Mouse (Mus musculus) hindbrain, embryonic 12.5 days (tissue): Measurements from ENCODE around the gene Epb41. TPM values are rescaled to one million over a fixed set of nuclear protein-coding genes. Genes with fewer than 3 reads are reported as not detected.

Experiments
- ATAC-seq: fragments of 200-750 bp; cut with Nextera tagmentation; 2 replicates; pipeline ENCODE4 v1.8.0; 2017; ENCODE audit warnings: moderate TSS enrichment; ENCODE audit not compliant: low FRiP score
- H3K27ac ChIP-seq: fragments of 300-500 bp; sonication (generic); 2 replicates; pipeline ENCODE4 v1.5.1; 2016; ENCODE audit warnings: mild to moderate bottlenecking
- H3K27me3 ChIP-seq: fragments of 300-500 bp; sonication (generic); 2 replicates; pipeline ENCODE4 v1.6.1; 2016; ENCODE audit warnings: mild to moderate bottlenecking
- H3K36me3 ChIP-seq: fragments of 300-500 bp; sonication (generic); 2 replicates; pipeline ENCODE4 v1.6.1; 2016; ENCODE audit warnings: mild to moderate bottlenecking
- H3K4me1 ChIP-seq: fragments of 300-500 bp; sonication (generic); 2 replicates; pipeline ENCODE4 v1.6.1; 2016
- H3K4me2 ChIP-seq: fragments of 300-500 bp; sonication (generic); replicated peaks from 2 replicates; pipeline ENCODE4 v1.6.1; 2016; ENCODE audit warnings: mild to moderate bottlenecking
- H3K4me3 ChIP-seq: fragments of 300-500 bp; sonication (generic); 2 replicates; pipeline ENCODE4 v1.5.1; 2016; ENCODE audit warnings: mild to moderate bottlenecking
- H3K9ac ChIP-seq: fragments of 300-500 bp; sonication (generic); 2 replicates; pipeline ENCODE4 v1.6.1; 2016; ENCODE audit warnings: mild to moderate bottlenecking, moderate library complexity
- H3K9me3 ChIP-seq: fragments of 300-500 bp; sonication (generic); replicated peaks from 2 replicates; pipeline ENCODE4 v1.6.1; 2016; ENCODE audit warnings: mild to moderate bottlenecking
- WGBS: fragments of 180-500 bp; shearing (Covaris S2); methylation state at CpG from one replicate; pipeline ENCODE4 v1.1.7; 2016; 5-methylcytosine and 5-hydroxymethylcytosine counted together
- polyA plus RNA-seq: library from polyadenylated mRNA; unstranded; fragments of >200 nt; fragmentation: Nextera tagmentation; extraction: Ambion mirVana; gene quantifications from 2 replicates; pipeline ENCODE4 v1.2.1, GENCODE M21; 2016

Gene Epb41
- polyA plus RNA-seq, 1 experiment from 2014 or later, result 198 TPM

DNA sequence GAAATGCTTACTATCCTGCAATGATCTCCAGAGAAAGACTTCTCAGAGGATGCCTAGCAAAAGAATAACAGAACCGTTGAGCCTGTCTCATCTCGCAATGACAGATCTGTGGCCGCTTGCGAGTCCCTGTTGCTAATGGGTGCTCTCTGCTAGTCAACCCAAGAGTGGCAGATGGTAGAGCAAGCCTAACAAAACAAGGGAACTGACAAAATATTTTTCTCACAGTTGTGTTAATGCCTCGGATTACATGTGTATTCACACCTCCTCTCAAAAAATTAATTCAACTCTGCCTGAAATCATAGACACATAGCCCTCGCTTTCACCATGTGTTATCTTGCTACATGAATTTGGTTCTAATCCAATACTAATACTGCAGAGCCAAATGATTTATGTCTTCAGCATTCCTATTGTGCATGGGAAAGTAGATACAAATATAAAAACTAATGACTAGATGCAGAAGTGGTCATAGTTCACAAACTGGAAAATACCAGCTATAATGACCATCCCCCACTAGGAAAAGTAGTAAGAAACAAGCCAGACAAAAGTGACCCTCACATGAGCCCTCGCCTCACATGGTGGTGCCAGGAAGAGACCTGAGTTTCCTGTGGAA lies 104.8 kb downstream of the Epb41 start:
- Histone ChIP-seq H3K9ac (no peak overlapping the region), H3K4me3 (no peak overlapping the region), H3K27me3 (no peaks in the 10 kb centered on the region), H3K36me3 (peaks cover 72% of the 10 kb centered on the region), H3K27ac (no peak overlapping the region), H3K4me1 (no peaks in the 10 kb centered on the region), H3K9me3 (no peaks in the 10 kb centered on the region), H3K4me2 (no peak overlapping the region)
- WGBS, result 92% methylated on average over 7 of the region's 7 CpGs
- no peak for ATAC-seq

DNA sequence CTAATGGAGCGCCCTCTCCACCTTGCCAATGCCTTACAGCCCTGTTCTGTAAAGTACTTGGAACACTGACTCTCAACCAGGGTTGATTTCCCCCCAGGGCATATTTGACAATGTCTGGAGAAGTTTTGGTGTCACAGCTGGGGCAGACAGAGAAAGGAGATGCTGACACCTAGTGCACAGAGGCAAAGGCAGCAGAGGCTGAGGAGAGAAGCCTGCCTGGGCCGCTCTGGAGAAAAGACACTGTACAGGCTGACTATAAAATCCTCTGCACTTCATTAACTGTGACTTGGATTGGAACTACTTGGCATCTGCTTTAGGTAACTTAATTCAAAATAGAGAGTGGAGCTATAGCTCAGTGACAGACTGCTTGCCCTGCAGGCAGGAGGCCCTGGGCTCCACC lies 106.2 kb downstream of the Epb41 start:
- ATAC-seq, result no peak
- WGBS, result 83% methylated on average over 2 of the region's 2 CpGs
- peaks cover 74% of the 10 kb centered on the region for H3K36me3 ChIP-seq
- H3K4me1 ChIP-seq, result no peaks in the 10 kb centered on the region
- H3K9ac ChIP-seq, result no peak overlapping the region
- H3K27ac ChIP-seq, result no peak overlapping the region
- H3K4me2 ChIP-seq, result no peak overlapping the region
- no peaks in the 10 kb centered on the region for H3K9me3 ChIP-seq
- no peaks in the 10 kb centered on the region for H3K27me3 ChIP-seq
- no peak overlapping the region for H3K4me3 ChIP-seq

DNA sequence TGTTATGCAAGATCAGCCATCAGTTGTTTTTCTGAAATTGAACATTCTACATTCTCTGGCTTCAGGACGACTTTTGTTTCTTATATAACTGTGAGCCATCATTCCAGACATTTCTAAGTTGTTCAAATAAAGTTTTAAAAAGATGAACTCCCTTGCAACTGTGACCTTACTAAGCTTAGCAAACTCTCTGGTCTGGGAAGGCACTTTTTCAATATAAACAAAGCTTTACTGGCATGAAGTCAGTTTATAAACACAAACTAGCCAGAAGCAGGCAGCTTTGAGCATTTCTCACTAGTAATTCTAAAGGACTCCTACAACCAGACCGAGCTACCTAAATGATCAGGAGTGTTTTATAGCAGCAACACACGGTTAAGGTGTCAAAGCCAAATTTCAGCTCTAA lies 118.0 kb downstream of the Epb41 start:
- no peaks in the 10 kb centered on the region for H3K9me3 ChIP-seq
- WGBS, result 91% methylated on average over 3 of the region's 3 CpGs
- H3K4me3 ChIP-seq, result no peak overlapping the region
- H3K4me2 ChIP-seq, result no peak overlapping the region
- H3K27ac ChIP-seq, result no peak overlapping the region
- no peaks in the 10 kb centered on the region for H3K4me1 ChIP-seq
- H3K36me3 ChIP-seq, result peaks cover 49% of the 10 kb centered on the region
- H3K27me3 ChIP-seq, result no peaks in the 10 kb centered on the region
- ATAC-seq, result no peak
- no peak overlapping the region for H3K9ac ChIP-seq

DNA sequence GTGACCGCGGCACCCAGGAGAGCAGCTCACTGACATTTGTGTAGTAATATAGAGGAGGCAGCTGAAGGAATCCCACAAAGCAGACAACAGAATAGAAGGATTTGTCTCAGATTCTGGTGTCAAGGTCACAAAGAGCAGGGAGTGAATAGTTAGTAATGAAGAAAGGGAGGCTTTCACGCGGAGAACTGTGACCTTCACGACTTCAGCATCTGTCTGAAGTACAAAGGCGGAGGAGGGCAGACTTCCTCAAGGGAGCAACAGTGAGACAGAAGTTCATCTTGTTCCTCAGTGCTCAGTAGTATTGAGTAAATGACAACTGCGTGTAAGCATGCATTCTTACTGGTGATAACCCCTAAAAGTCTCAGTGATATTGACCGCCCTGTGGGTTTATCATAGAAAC lies 124.5 kb downstream of the Epb41 start:
- H3K27me3 ChIP-seq, result no peaks in the 10 kb centered on the region
- peaks cover 25% of the 10 kb centered on the region for H3K36me3 ChIP-seq
- no peak for ATAC-seq
- no peaks in the 10 kb centered on the region for H3K9me3 ChIP-seq
- H3K4me3 ChIP-seq, result no peak overlapping the region
- no peak overlapping the region for H3K9ac ChIP-seq
- H3K27ac ChIP-seq, result no peak overlapping the region
- H3K4me1 ChIP-seq, result peaks cover 11% of the 10 kb centered on the region
- 39% methylated on average over 8 of the region's 8 CpGs for WGBS
- no peak overlapping the region for H3K4me2 ChIP-seq

DNA sequence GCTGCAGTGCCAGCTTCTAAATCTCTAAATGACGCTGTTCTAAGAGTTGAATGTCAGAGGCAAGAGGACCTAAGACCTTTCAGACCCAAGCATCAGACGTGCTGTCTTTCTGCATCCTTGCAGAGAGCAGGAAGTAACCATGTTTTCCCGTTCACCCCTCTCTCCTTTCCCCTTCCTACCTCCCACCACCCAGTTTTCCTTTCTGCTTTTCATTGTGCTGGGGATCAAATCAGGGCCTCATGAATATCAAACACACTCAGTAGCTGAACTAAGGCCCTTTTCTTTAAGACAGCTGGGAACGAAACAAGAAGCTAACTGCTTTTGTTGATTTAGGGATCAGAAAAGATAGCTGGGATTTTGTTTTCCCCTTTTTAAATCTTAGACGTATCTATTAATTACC lies 125.2 kb downstream of the Epb41 start:
- no peak overlapping the region for H3K4me2 ChIP-seq
- no peak overlapping the region for H3K4me3 ChIP-seq
- H3K9ac ChIP-seq, result no peak overlapping the region
- H3K9me3 ChIP-seq, result no peaks in the 10 kb centered on the region
- no peak for ATAC-seq
- H3K36me3 ChIP-seq, result peaks cover 18% of the 10 kb centered on the region
- peaks cover 11% of the 10 kb centered on the region for H3K4me1 ChIP-seq
- no peaks in the 10 kb centered on the region for H3K27me3 ChIP-seq
- no peak overlapping the region for H3K27ac ChIP-seq
- WGBS, result 33% methylated on average over 5 of the region's 5 CpGs

DNA sequence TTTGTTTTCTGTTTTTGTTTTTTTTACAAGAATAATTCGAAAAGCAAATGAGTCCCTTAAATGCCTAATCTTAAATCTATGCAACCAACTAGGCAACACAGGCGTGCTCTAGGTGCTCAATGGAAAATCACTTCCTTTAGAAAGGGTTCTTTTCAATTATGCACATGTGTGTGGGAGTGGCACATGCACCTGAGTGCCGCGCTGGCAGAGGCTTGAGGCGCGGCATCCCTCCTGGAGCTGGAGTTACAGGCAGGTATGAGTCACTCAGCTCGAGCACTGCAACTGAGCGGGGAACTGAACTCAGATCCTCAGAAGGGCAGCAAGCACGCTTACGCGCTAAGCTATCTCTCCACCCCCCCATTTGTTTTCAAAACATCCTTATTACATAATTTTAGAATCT lies 127.3 kb downstream of the Epb41 start:
- Histone ChIP-seq H3K4me3 (no peak overlapping the region), H3K27ac (no peak overlapping the region), H3K4me2 (no peak overlapping the region), H3K4me1 (peaks cover 11% of the 10 kb centered on the region), H3K9ac (no peak overlapping the region), H3K9me3 (no peaks in the 10 kb centered on the region), H3K27me3 (no peaks in the 10 kb centered on the region), H3K36me3 (0 out of 2 replicates have a peak, but pooled peaks cover 6% of the 10 kb centered on the region)
- 91% methylated on average over 11 of the region's 11 CpGs for WGBS
- no peak for ATAC-seq

DNA sequence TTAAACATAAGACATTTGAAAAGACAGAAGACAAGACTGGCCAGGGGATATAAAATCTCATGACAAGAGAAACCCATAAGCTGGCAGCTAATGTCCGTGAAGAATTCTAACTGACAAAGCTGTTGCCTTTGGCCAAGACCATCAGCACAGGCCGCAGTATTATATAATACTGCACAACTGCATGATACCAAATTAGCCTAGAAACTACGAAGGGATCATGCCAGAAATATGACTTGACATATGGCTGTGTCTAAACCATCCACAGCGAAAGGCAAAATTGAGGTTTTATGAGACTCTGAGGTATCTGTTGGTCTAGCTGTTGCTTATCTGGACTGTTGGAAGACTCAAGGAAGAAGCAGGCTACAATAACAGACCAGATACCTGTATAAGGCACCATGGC lies 134.3 kb downstream of the Epb41 start:
- no peak overlapping the region for H3K4me2 ChIP-seq
- no peaks in the 10 kb centered on the region for H3K4me1 ChIP-seq
- H3K4me3 ChIP-seq, result no peak overlapping the region
- no peaks in the 10 kb centered on the region for H3K27me3 ChIP-seq
- no peak for ATAC-seq
- peaks cover 33% of the 10 kb centered on the region for H3K36me3 ChIP-seq
- no peak overlapping the region for H3K9ac ChIP-seq
- no peaks in the 10 kb centered on the region for H3K9me3 ChIP-seq
- 95% methylated on average over 4 of the region's 4 CpGs for WGBS
- H3K27ac ChIP-seq, result no peak overlapping the region

DNA sequence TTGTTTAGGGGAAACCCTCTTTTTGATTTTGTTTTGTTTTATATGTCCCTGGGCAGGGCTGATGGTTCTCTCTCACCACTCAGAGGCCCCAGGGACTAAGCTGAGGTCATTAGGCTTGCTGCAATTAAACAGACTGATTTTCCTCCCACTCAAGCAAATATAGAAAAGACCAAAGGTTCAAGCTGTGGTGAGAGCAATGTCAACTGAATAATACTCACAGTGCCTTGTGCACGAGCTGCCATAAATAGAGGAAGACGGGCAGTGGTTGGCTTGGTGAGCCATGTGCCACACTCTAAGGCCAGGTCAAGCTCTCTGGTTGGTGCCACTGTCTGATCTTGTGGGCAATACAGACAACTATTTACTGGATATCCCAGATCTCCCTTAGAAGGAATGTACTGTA lies 135.7 kb downstream of the Epb41 start:
- Histone ChIP-seq H3K9ac (no peak overlapping the region), H3K27ac (no peak overlapping the region), H3K27me3 (no peaks in the 10 kb centered on the region), H3K36me3 (peaks cover 47% of the 10 kb centered on the region), H3K4me1 (no peaks in the 10 kb centered on the region), H3K4me2 (no peak overlapping the region), H3K4me3 (no peak overlapping the region), H3K9me3 (no peaks in the 10 kb centered on the region)
- ATAC-seq, result no peak
- WGBS, result 89% methylated on average over 2 of the region's 2 CpGs

DNA sequence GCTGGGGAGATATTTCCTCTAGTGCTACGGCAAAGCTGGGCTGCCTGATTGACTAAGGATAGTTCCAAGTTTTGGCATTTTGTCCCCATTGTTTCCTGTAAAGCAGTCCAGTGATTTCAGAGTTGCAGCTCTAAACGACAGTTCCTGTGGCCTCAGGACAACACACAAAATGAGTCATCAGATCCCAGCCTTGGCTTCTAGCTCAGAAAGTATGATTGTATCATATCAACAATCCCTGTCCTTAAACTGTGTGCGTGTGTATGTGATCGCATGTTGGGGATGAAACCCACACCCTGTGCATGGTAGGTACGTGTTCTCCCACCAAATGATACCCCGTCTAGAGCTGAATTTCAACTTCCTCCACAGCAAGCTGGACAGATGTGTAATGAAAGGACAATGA lies 146.0 kb downstream of the Epb41 start:
- Histone ChIP-seq H3K4me2 (no peak overlapping the region), H3K9me3 (no peaks in the 10 kb centered on the region), H3K27ac (no peak overlapping the region), H3K9ac (no peak overlapping the region), H3K4me1 (no peaks in the 10 kb centered on the region), H3K36me3 (peaks cover 85% of the 10 kb centered on the region), H3K4me3 (no peak overlapping the region), H3K27me3 (peaks cover 25% of the 10 kb centered on the region)
- WGBS, result 91% methylated on average over 6 of the region's 6 CpGs
- no peak for ATAC-seq

DNA sequence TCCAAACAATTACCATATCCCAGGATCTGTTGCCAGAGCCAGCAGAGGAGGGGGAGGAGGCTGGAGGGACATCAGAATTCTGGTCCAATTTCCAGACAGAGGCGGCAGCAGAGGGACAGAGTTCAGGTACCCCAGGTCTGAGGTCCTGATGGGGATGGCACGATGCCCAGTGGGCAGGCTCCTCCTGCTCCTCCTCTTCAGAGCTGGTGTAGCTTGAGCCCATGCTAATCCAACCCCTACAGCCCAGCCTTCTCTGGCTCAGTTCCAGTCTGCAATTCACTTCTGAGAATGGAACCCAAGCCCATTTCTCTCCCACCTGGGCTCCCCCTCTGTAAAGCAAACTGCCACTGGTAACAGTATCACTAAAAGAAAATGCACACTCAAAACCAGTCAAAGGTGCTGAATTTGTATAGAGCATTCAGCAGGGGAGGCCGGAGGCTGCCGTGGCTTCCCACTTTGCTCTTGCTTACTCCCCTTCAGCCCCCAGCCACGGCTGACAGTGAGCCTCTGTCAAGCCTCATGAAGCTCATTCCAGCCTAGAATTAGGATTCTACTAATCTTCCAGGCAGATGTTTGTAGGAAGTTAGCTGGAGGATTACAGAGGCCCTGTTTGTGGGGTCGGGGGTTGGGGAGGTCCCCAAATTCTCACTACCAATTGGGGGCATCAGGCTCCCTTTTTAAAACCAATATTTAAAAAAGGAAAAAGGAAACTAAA lies 150.9 kb downstream of the Epb41 start:
- Histone ChIP-seq H3K27ac (no peak overlapping the region), H3K36me3 (peaks cover 46% of the 10 kb centered on the region), H3K27me3 (peaks cover 73% of the 10 kb centered on the region), H3K9ac (no peak overlapping the region), H3K9me3 (no peaks in the 10 kb centered on the region), H3K4me2 (no peak overlapping the region), H3K4me3 (no peak overlapping the region), H3K4me1 (peaks cover 36% of the 10 kb centered on the region)
- ATAC-seq, result no peak
- 76% methylated on average over 6 of the region's 6 CpGs for WGBS

DNA sequence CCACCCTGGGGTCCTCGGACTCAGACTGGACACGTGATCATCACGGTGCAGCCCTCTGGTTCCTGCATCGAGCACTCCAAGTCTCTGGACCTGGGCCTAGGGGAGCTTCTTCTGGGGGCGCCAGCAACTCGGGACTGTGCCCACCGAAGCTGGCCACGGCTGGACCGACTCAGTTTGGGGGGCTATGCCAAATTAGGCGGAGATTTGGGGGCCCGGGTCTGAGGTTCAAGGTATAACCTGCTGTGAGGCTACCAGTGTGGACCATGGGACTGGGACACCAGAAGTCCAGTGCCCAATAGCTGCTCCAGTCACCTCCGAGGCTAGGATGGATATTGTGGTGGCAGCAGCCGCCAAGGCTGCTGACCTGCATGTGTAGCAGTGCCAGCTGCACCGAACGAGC lies 152.7 kb downstream of the Epb41 start:
- Histone ChIP-seq H3K27me3 (peaks cover 90% of the 10 kb centered on the region), H3K4me3 (peak overlapping the region; percentile 48), H3K4me1 (peaks cover 47% of the 10 kb centered on the region), H3K4me2 (peak overlapping the region; percentile 82), H3K27ac (no peak overlapping the region), H3K9ac (peak overlapping the region; percentile 62), H3K9me3 (no peaks in the 10 kb centered on the region), H3K36me3 (peaks cover 34% of the 10 kb centered on the region)
- ATAC-seq, result no peak
- 55% methylated on average over 15 of the region's 15 CpGs for WGBS

DNA sequence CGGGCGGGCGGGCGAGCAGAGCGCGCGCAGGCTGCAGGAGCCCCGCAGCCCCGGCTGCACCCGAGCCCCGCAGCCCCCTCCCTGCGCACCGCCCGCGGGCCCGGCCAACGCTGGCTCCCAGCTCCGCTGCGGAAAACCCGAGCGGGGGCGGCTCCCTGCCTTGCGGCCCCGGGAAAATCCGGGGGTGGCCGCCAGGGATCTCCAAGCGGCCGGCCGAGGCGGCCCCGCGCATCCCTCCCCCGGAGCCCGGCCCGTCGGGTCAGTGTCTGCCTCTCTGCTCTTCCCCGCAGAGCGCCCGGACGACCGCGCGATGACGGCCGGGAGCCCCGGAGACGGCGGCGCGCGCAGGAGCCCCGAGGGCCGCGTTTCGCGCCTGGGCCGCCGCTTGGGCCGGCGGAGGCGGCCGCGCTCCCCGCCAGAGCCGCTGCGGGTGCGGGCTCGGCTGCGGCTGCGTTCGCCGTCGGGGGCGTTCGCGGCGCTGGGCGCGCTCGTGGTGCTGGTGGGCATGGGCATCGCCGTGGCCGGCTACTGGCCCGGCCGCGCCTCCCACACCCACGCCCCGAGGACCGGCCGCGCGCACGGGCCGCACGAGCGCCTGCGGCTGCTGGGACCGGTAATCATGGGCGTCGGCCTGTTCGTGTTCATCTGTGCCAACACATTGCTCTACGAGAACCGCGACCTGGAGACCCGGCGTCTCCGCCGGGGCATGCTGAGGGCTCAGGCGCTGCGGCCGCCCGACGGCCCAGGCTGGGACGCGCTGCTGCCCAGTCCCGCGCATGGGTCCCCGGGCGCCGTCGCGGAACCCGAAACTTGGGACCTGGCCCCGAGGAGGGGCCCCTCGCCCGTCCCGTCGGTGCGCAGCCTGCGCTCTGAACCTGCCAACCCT lies 153.4 kb downstream of the Epb41 start, which contains the start of gene Tmem200b:
Gene Tmem200b (plus strand): TSS at position 311 of the 886 bp plus-strand sequence.
- Histone ChIP-seq H3K9ac (peak within 1 kb of the TSS; percentile 62), H3K4me1 (peaks cover 47% of the 10 kb centered on the region), H3K4me2 (peak within 1 kb of the TSS; percentile 82), H3K27ac (no peak within 1 kb of the TSS), H3K9me3 (no peaks in the 10 kb centered on the region), H3K27me3 (peaks cover 97% of the 10 kb centered on the region), H3K4me3 (peak within 1 kb of the TSS; percentile 48), H3K36me3 (peaks cover 29% of the 10 kb centered on the region)
- ATAC-seq, result peak; percentile 30; the same call in 1 of the 2 replicates
- 2% methylated on average over 60 of the region's 130 CpGs for WGBS
